ENCODE assay signal across 13 mouse cellular contexts in genomic region chr9:42462585-42463219, GRCm38 (mm10). TPM values are rescaled to one million over a fixed set of nuclear protein-coding genes. Genes with fewer than 3 reads are reported as not detected.
DNase-seq lines count a peak whose midpoint lies in the region; ATAC-seq and TF ChIP-seq lines count a peak whose summit lies in the region.
"Had no signal": no experiment of that assay in that cellular context is flagged by ENCODE, and none has a peak within 500 bp of the region (broad histone marks: within the 10 kb centered on the region; RNA-seq: fewer than 3 reads in every experiment).

No protein-coding gene starts in this region.

- no peak for TF ChIP-seq CTCF in small intestine, adult 2 months (IDR thresholded peaks at IDR 0.05; ENCODE audit: extremely low read depth, insufficient read length, insufficient replicate concordance, low read depth, low read length)

- 69% methylated on average over 7 of the region's 7 CpGs for WGBS in heart, embryonic 13.5 days
- 69% methylated on average over 7 of the region's 7 CpGs for WGBS in heart, embryonic 10.5 days
- 66% methylated on average over 7 of the region's 7 CpGs for WGBS in lung, embryonic 16.5 days
- 54% methylated on average over 7 of the region's 7 CpGs for WGBS in small intestine, adult 2 months

- peak overlapping the region; percentile 64 for H3K27ac ChIP-seq in heart, embryonic 13.5 days (replicated peaks)
- H3K27ac ChIP-seq in heart, embryonic 10.5 days = no peak overlapping the region
- H3K27ac ChIP-seq in lung, embryonic 16.5 days (ENCODE audit: low read length) = peak overlapping the region; percentile 84
- H3K27ac ChIP-seq in small intestine, adult 2 months (ENCODE audit: insufficient read depth, low read depth, low read length) = peak overlapping the region; percentile 39; the same call in 1 of the 2 replicates

- no peak overlapping the region for H3K9ac ChIP-seq in heart, embryonic 13.5 days
- H3K9ac ChIP-seq in lung, embryonic 16.5 days (ENCODE audit: low read length) = no peak overlapping the region

- no peaks in the 10 kb centered on the region for H3K9me3 ChIP-seq in heart, embryonic 13.5 days
- H3K9me3 ChIP-seq in heart, embryonic 10.5 days = no peaks in the 10 kb centered on the region
- no peaks in the 10 kb centered on the region for H3K9me3 ChIP-seq in lung, embryonic 16.5 days (ENCODE audit: control insufficient read depth, low read length)
- H3K9me3 ChIP-seq: forebrain, embryonic 10.5 days had no signal

- peaks cover 48% of the 10 kb centered on the region for H3K4me1 ChIP-seq in heart, embryonic 13.5 days
- peaks cover 52% of the 10 kb centered on the region for H3K4me1 ChIP-seq in heart, embryonic 10.5 days
- H3K4me1 ChIP-seq in lung, embryonic 16.5 days (replicated peaks; ENCODE audit: control insufficient read depth, insufficient read depth, low read length) = peaks cover 54% of the 10 kb centered on the region
- H3K4me1 ChIP-seq in small intestine, adult 2 months (ENCODE audit: control insufficient read depth, insufficient read depth, insufficient read length, low read length) = peaks cover 46% of the 10 kb centered on the region

- H3K36me3 ChIP-seq in heart, embryonic 13.5 days = no peaks in the 10 kb centered on the region
- H3K36me3 ChIP-seq in heart, embryonic 10.5 days = 0 out of 2 replicates have a peak, but pooled peaks cover 3% of the 10 kb centered on the region
- H3K36me3 ChIP-seq in lung, embryonic 16.5 days (ENCODE audit: control insufficient read depth, insufficient read depth, low read length) = no peaks in the 10 kb centered on the region
- no peaks in the 10 kb centered on the region for H3K36me3 ChIP-seq in small intestine, adult 2 months (ENCODE audit: control insufficient read depth, insufficient read depth, low read length)

- H3K4me2 ChIP-seq in heart, embryonic 13.5 days = peak overlapping the region; percentile 52
- H3K4me2 ChIP-seq in lung, embryonic 16.5 days (ENCODE audit: low read depth, low read length) = 0 out of 2 replicates have a peak overlapping the region, but pooled peaks have one; percentile 21

- no peak for ATAC-seq in heart, embryonic 13.5 days (ENCODE audit: extremely low read depth, insufficient number of reproducible peaks, low FRiP score, low TSS enrichment)
- no peak for ATAC-seq in lung, embryonic 16.5 days (ENCODE audit: low read depth)
- ATAC-seq in erythroblast, adult 5-6 weeks (replicated peaks; ENCODE audit: low FRiP score, poor library complexity, severe bottlenecking) = peak; percentile 60
- ATAC-seq: CD4-positive, CD25-positive, alpha-beta regulatory T cell, adult 4 months; hindbrain, embryonic 16.5 days had no signal

- DNase-seq in heart, embryonic 10.5 days (ENCODE audit: low spot score) = no peak
- DNase-seq in lung, postnatal 25 days (ENCODE audit: low spot score) = no peak
- no peak for DNase-seq in ovary, adult 18-20 months (ENCODE audit: low spot score)
- no peak for DNase-seq in adrenal gland, postnatal 14 days
- DNase-seq: heart, adult 18-20 months; right cerebral cortex, adult 18-20 months had no signal

- H3K27me3 ChIP-seq in heart, embryonic 13.5 days (replicated peaks) = peaks cover 73% of the 10 kb centered on the region
- peaks cover 78% of the 10 kb centered on the region for H3K27me3 ChIP-seq in heart, embryonic 10.5 days (ENCODE audit: insufficient read depth, poor library complexity, severe bottlenecking)
- H3K27me3 ChIP-seq in lung, embryonic 16.5 days (ENCODE audit: control insufficient read depth, insufficient read depth, low read depth, low read length) = no peaks in the 10 kb centered on the region
- no peaks in the 10 kb centered on the region for H3K27me3 ChIP-seq in small intestine, adult 2 months (ENCODE audit: control insufficient read depth, insufficient read depth, low read length)

- no peak for TF ChIP-seq POLR2A in small intestine, adult 2 months (IDR thresholded peaks at IDR 0.05; ENCODE audit: low read depth, low read length)

- H3K4me3 ChIP-seq in heart, embryonic 13.5 days = peak overlapping the region; percentile 18
- no peak overlapping the region for H3K4me3 ChIP-seq in heart, embryonic 10.5 days
- H3K4me3 ChIP-seq in lung, embryonic 16.5 days (ENCODE audit: low read length) = no peak overlapping the region
- no peak overlapping the region for H3K4me3 ChIP-seq in small intestine, adult 2 months (ENCODE audit: low read depth, low read length)
- H3K4me3 ChIP-seq: forebrain, embryonic 10.5 days had no signal

RNA-seq across cellular contexts. Expression of gene Tbcel, which starts 44.9 kb away (rescaled TPM):
- 3.4 and 4.1 TPM in 2 replicates for polyA plus RNA-seq in heart, embryonic 13.5 days (2015; fragmentation: Nextera tagmentation; extraction: Ambion mirVana)
- polyA plus RNA-seq in heart, embryonic 10.5 days (2016; fragmentation: Nextera tagmentation; extraction: Ambion mirVana) = 2.7 and 4.9 TPM in 2 replicates
- 4.2 and 4.8 TPM in 2 replicates for polyA plus RNA-seq in lung, embryonic 16.5 days (2015; fragmentation: Nextera tagmentation; extraction: Ambion mirVana)
- total RNA-seq in erythroblast, adult 5-6 weeks (2015; ENCODE audit: low replicate concordance) = 374 and 375 TPM in 2 replicates
- 568 and 596 TPM in 2 replicates for total RNA-seq in erythroblast, adult 5-6 weeks (2017; ENCODE audit: low replicate concordance)
- polyA plus RNA-seq in small intestine, adult 2 months (2012; rRNA removed) = 1.8 and 4.9 TPM in 2 replicates
- total RNA-seq in adrenal gland, postnatal 14 days (2021) = 43.2 and 51.3 TPM in 2 replicates
